Mouse (Mus musculus): ENCODE measurements around the gene Mical3. TPM values are rescaled to one million over a fixed set of nuclear protein-coding genes. Genes with fewer than 3 reads are reported as not detected.
A peak's percentile ranks its signal among the peaks of the same experiment; 100 is the strongest.

Mical3 gene
- total and polyA plus RNA-seq, 3 experiments, result 52.1 to 127 (median 114) TPM

- no peak for TF ChIP-seq POLR2A (IDR thresholded peaks at IDR 0.05; ENCODE audit: insufficient read depth, low read depth, low read length)
- no peak for TF ChIP-seq CTCF (IDR thresholded peaks at IDR 0.05)
- TF ChIP-seq EP300 (IDR thresholded peaks at IDR 0.05; ENCODE audit: insufficient read depth, low read depth, low read length), result peak; percentile 53; the same call in 1 of the 2 replicates
- Histone ChIP-seq H3K4me1 (ENCODE audit: control insufficient read depth, insufficient read depth, low read length) (peaks cover 8% of the 10 kb centered on the region), H3K27ac (peak overlapping the region; percentile 87), H3K79me2 (replicated peaks; ENCODE audit: control insufficient read depth, insufficient read depth, low read length) (no peaks in the 10 kb centered on the region), H3K9ac (ENCODE audit: low read depth, low read length) (no peak overlapping the region), H3K36me3 (ENCODE audit: control insufficient read depth, insufficient read depth, low read length) (no peaks in the 10 kb centered on the region), H3K27me3 (ENCODE audit: control insufficient read depth, insufficient read depth, low read length) (no peaks in the 10 kb centered on the region), H3K4me3 (no peak overlapping the region)
- WGBS, result 60% methylated on average over 4 of the region's 4 CpGs
- peak; percentile 62 to 74 for DNase-seq
- intact Hi-C loops (cut with DNase I), result no loop called here
Measured at GRCm38 (mm10) chr6:121018147-121018546, 112.7 kb downstream of the Mical3 start.

GRCm38 (mm10) chr6:121017436-121018031, 113.3 kb downstream of the Mical3 start:
- intact Hi-C loops (cut with DNase I), result loop anchor here (2.0 kb wide), 1 partner anchor 161 kb away; no protein-coding TSS in a partner anchor
- TF ChIP-seq CTCF (IDR thresholded peaks at IDR 0.05), result no peak
- TF ChIP-seq POLR2A (IDR thresholded peaks at IDR 0.05; ENCODE audit: insufficient read depth, low read depth, low read length), result no peak
- TF ChIP-seq EP300 (IDR thresholded peaks at IDR 0.05; ENCODE audit: insufficient read depth, low read depth, low read length), result peak; percentile 75
- Histone ChIP-seq H3K9ac (ENCODE audit: low read depth, low read length) (no peak overlapping the region), H3K4me1 (ENCODE audit: control insufficient read depth, insufficient read depth, low read length) (peaks cover 8% of the 10 kb centered on the region), H3K27me3 (ENCODE audit: control insufficient read depth, insufficient read depth, low read length) (no peaks in the 10 kb centered on the region), H3K79me2 (replicated peaks; ENCODE audit: control insufficient read depth, insufficient read depth, low read length) (no peaks in the 10 kb centered on the region), H3K36me3 (ENCODE audit: control insufficient read depth, insufficient read depth, low read length) (no peaks in the 10 kb centered on the region), H3K27ac (peak overlapping the region; percentile 87), H3K4me3 (no peak overlapping the region)
- DNase-seq, result peak; percentile 70 to 86
- 26% methylated on average over 12 of the region's 12 CpGs for WGBS

- no peak for TF ChIP-seq POLR2A (IDR thresholded peaks at IDR 0.05; ENCODE audit: insufficient read depth, low read depth, low read length)
- TF ChIP-seq EP300 (IDR thresholded peaks at IDR 0.05; ENCODE audit: insufficient read depth, low read depth, low read length), result no peak
- no peak for TF ChIP-seq CTCF (IDR thresholded peaks at IDR 0.05)
- Histone ChIP-seq H3K79me2 (replicated peaks; ENCODE audit: control insufficient read depth, insufficient read depth, low read length) (no peaks in the 10 kb centered on the region), H3K27ac (no peak overlapping the region), H3K36me3 (ENCODE audit: control insufficient read depth, insufficient read depth, low read length) (no peaks in the 10 kb centered on the region), H3K27me3 (ENCODE audit: control insufficient read depth, insufficient read depth, low read length) (no peaks in the 10 kb centered on the region), H3K4me3 (no peak overlapping the region), H3K4me1 (ENCODE audit: control insufficient read depth, insufficient read depth, low read length) (peaks cover 8% of the 10 kb centered on the region), H3K9ac (ENCODE audit: low read depth, low read length) (no peak overlapping the region)
- intact Hi-C loops (cut with DNase I), result loop anchor here (2.0 kb wide), 1 partner anchor 163 kb away; no protein-coding TSS in a partner anchor
- DNase-seq, result no peak
- WGBS, result 95% methylated on average over 5 of the region's 5 CpGs
Measured at GRCm38 (mm10) chr6:121016097-121016496, 114.7 kb downstream of the Mical3 start.

GRCm38 (mm10) chr6:121014339-121014738, 116.5 kb downstream of the Mical3 start:
- TF ChIP-seq EP300 (IDR thresholded peaks at IDR 0.05; ENCODE audit: insufficient read depth, low read depth, low read length), result no peak
- no peak for TF ChIP-seq CTCF (IDR thresholded peaks at IDR 0.05)
- TF ChIP-seq POLR2A (IDR thresholded peaks at IDR 0.05; ENCODE audit: insufficient read depth, low read depth, low read length), result no peak
- no peaks in the 10 kb centered on the region for H3K36me3 ChIP-seq (ENCODE audit: control insufficient read depth, insufficient read depth, low read length)
- no peaks in the 10 kb centered on the region for H3K27me3 ChIP-seq (ENCODE audit: control insufficient read depth, insufficient read depth, low read length)
- H3K4me1 ChIP-seq (ENCODE audit: control insufficient read depth, insufficient read depth, low read length), result peaks cover 8% of the 10 kb centered on the region
- peak overlapping the region; percentile 44 for H3K27ac ChIP-seq
- H3K4me3 ChIP-seq, result peak overlapping the region; percentile 26; the same call in 1 of the 2 replicates
- intact Hi-C loops (cut with DNase I), result loop anchor here (2.0 to 5.0 kb wide), 2 partner anchors 42 to 94 kb away; no protein-coding TSS in a partner anchor
- H3K79me2 ChIP-seq (replicated peaks; ENCODE audit: control insufficient read depth, insufficient read depth, low read length), result no peaks in the 10 kb centered on the region
- DNase-seq, result peak; percentile 33 to 46
- WGBS, result 11% methylated on average over 11 of the region's 11 CpGs
- no peak overlapping the region for H3K9ac ChIP-seq (ENCODE audit: low read depth, low read length)

- DNase-seq, result peak; percentile 62 to 80
- intact Hi-C loops (cut with DNase I), result loop anchor here (1.0 to 5.0 kb wide), 3 partner anchors 41 to 117 kb away; partner anchors contain the start of gene Mical3
- Histone ChIP-seq H3K27ac (peak overlapping the region; percentile 44), H3K4me1 (ENCODE audit: control insufficient read depth, insufficient read depth, low read length) (peaks cover 8% of the 10 kb centered on the region), H3K27me3 (ENCODE audit: control insufficient read depth, insufficient read depth, low read length) (no peaks in the 10 kb centered on the region), H3K4me3 (peak overlapping the region; percentile 26; the same call in 1 of the 2 replicates), H3K9ac (ENCODE audit: low read depth, low read length) (peak overlapping the region; percentile 52), H3K36me3 (ENCODE audit: control insufficient read depth, insufficient read depth, low read length) (no peaks in the 10 kb centered on the region), H3K79me2 (replicated peaks; ENCODE audit: control insufficient read depth, insufficient read depth, low read length) (no peaks in the 10 kb centered on the region)
- peak; percentile 95 for TF ChIP-seq CTCF (IDR thresholded peaks at IDR 0.05)
- TF ChIP-seq POLR2A (IDR thresholded peaks at IDR 0.05; ENCODE audit: insufficient read depth, low read depth, low read length), result no peak
- TF ChIP-seq EP300 (IDR thresholded peaks at IDR 0.05; ENCODE audit: insufficient read depth, low read depth, low read length), result 0 out of 2 replicates have a peak, but pooled peaks have one; percentile 56
- WGBS, result 23% methylated on average over 9 of the region's 9 CpGs
Measured at GRCm38 (mm10) chr6:121013750-121014149, 117.0 kb downstream of the Mical3 start.

GRCm38 (mm10) chr6:121011709-121012108, 119.1 kb downstream of the Mical3 start:
- TF ChIP-seq EP300 (IDR thresholded peaks at IDR 0.05; ENCODE audit: insufficient read depth, low read depth, low read length), result no peak
- Histone ChIP-seq H3K79me2 (replicated peaks; ENCODE audit: control insufficient read depth, insufficient read depth, low read length) (no peaks in the 10 kb centered on the region), H3K9ac (ENCODE audit: low read depth, low read length) (no peak overlapping the region), H3K27me3 (ENCODE audit: control insufficient read depth, insufficient read depth, low read length) (no peaks in the 10 kb centered on the region), H3K4me1 (ENCODE audit: control insufficient read depth, insufficient read depth, low read length) (peaks cover 6% of the 10 kb centered on the region), H3K27ac (no peak overlapping the region), H3K36me3 (ENCODE audit: control insufficient read depth, insufficient read depth, low read length) (no peaks in the 10 kb centered on the region), H3K4me3 (no peak overlapping the region)
- DNase-seq, result no peak
- WGBS, result 91% methylated on average over 11 of the region's 11 CpGs
- intact Hi-C loops (cut with DNase I), result loop anchor here (5.0 kb wide), 1 partner anchor 39 kb away; no protein-coding TSS in a partner anchor
